Mouse (Mus musculus): Measurements from ENCODE around the gene Stk11.

DNA sequence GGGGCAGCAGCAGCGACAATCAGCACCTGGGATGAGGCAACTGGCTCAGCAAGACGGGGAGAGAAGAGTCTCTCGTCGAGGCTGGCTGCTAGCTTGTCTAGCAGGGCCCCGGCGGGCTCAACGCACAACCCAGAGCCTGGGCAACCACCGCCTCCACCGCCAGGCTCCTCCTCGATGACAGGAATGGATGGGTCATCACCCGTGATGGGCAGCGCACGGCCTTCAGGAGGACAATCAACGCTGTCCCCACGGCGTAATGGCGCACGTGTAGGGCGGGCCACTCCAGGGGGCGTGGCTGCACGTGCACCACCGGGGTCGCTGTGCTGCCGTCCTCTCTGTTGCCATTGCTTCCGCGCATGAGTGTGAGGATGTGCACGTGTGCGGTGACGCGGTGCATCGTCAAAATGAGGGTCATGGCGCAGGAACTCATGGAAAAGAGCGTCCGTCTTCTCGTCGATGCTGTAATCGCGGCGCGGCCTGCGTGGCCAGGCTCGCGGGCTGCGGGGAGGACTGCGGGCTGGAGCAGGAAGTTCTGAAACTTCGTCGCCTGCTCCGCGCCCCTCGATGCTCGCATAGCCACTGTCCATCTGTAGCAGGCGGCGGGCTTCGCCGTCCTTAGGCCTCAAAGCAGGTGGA, 15.8 kb downstream of the Stk11 start:
- TF ChIP-seq CTCF (IDR thresholded peaks at IDR 0.05; ENCODE audit: low read depth) (no peak; the same call in 1 of the 2 replicates), EP300 (IDR thresholded peaks at IDR 0.05; ENCODE audit: low read depth) (no peak)
